Mouse (Mus musculus): ENCODE data around the gene Slc48a1. TPM values are rescaled to one million over a fixed set of nuclear protein-coding genes. Genes with fewer than 3 reads are reported as not detected.

Gene Slc48a1
- polyA plus RNA-seq, 1 experiment from 2014 or later, result 32.2 TPM

- peaks cover 40% of the 10 kb centered on the region for H3K4me1 ChIP-seq
- no peak for DNase-seq (ENCODE audit: extremely low spot score, low spot score)
- WGBS, result 92% methylated on average over 16 of the region's 17 CpGs
- H3K4me3 ChIP-seq, result no peak overlapping the region
- peaks cover 30% of the 10 kb centered on the region for H3K36me3 ChIP-seq (replicated peaks)
- H3K27ac ChIP-seq, result no peak overlapping the region
- no peaks in the 10 kb centered on the region; the same call in 1 of the 2 replicates for H3K9me3 ChIP-seq
- no peaks in the 10 kb centered on the region for H3K27me3 ChIP-seq (ENCODE audit: poor library complexity, severe bottlenecking)
Observed at GRCm38 (mm10) chr15:97816199-97816994, 38.1 kb downstream of the Slc48a1 start.

- H3K4me1 ChIP-seq, result peaks cover 45% of the 10 kb centered on the region
- 91% methylated on average over 9 of the region's 9 CpGs for WGBS
Observed at GRCm38 (mm10) chr15:97819937-97820336, 41.6 kb downstream of the Slc48a1 start.

GRCm38 (mm10) chr15:97821321-97821982, 43.1 kb downstream of the Slc48a1 start:
- WGBS, result 66% methylated on average over 10 of the region's 10 CpGs
- Histone ChIP-seq H3K4me1 (peaks cover 60% of the 10 kb centered on the region), H3K27ac (peak overlapping the region; percentile 32), H3K27me3 (ENCODE audit: poor library complexity, severe bottlenecking) (peaks cover 21% of the 10 kb centered on the region), H3K4me3 (no peak overlapping the region), H3K36me3 (replicated peaks) (peaks cover 29% of the 10 kb centered on the region), H3K9me3 (no peaks in the 10 kb centered on the region)
- DNase-seq (ENCODE audit: extremely low spot score, low spot score), result no peak

More at GRCm38 (mm10) chr15:97819937-97820336, 41.6 kb downstream of the Slc48a1 start:
- Histone ChIP-seq H3K9me3 (no peaks in the 10 kb centered on the region; the same call in 1 of the 2 replicates), H3K27ac (no peak overlapping the region), H3K36me3 (replicated peaks) (peaks cover 33% of the 10 kb centered on the region), H3K4me3 (no peak overlapping the region), H3K27me3 (ENCODE audit: poor library complexity, severe bottlenecking) (peaks cover 8% of the 10 kb centered on the region; the same call in 1 of the 2 replicates)
- DNase-seq (ENCODE audit: extremely low spot score, low spot score), result no peak

- H3K27me3 ChIP-seq (ENCODE audit: poor library complexity, severe bottlenecking), result peaks cover 26% of the 10 kb centered on the region
- H3K9me3 ChIP-seq, result no peaks in the 10 kb centered on the region
- H3K4me3 ChIP-seq, result no peak overlapping the region
- H3K27ac ChIP-seq, result peak overlapping the region; percentile 32
- WGBS, result 79% methylated on average over 6 of the region's 6 CpGs
- DNase-seq (ENCODE audit: extremely low spot score, low spot score), result no peak
- peaks cover 65% of the 10 kb centered on the region for H3K4me1 ChIP-seq
- peaks cover 25% of the 10 kb centered on the region for H3K36me3 ChIP-seq (replicated peaks)
Observed at GRCm38 (mm10) chr15:97821983-97822363, 43.7 kb downstream of the Slc48a1 start.

- Histone ChIP-seq H3K4me1 (peaks cover 72% of the 10 kb centered on the region), H3K4me3 (no peak overlapping the region), H3K36me3 (replicated peaks) (peaks cover 23% of the 10 kb centered on the region), H3K9me3 (no peaks in the 10 kb centered on the region), H3K27me3 (ENCODE audit: poor library complexity, severe bottlenecking) (peaks cover 28% of the 10 kb centered on the region), H3K27ac (0 out of 2 replicates have a peak overlapping the region, but pooled peaks have one; percentile 30)
- WGBS, result 64% methylated on average over 12 of the region's 12 CpGs
- DNase-seq (ENCODE audit: extremely low spot score, low spot score), result no peak
Observed at GRCm38 (mm10) chr15:97822545-97823228, 44.4 kb downstream of the Slc48a1 start.

GRCm38 (mm10) chr15:97823479-97823878, 45.2 kb downstream of the Slc48a1 start:
- Histone ChIP-seq H3K27ac (no peak overlapping the region), H3K9me3 (no peaks in the 10 kb centered on the region), H3K4me1 (peaks cover 73% of the 10 kb centered on the region), H3K27me3 (ENCODE audit: poor library complexity, severe bottlenecking) (peaks cover 28% of the 10 kb centered on the region), H3K4me3 (no peak overlapping the region), H3K36me3 (replicated peaks) (peaks cover 23% of the 10 kb centered on the region)
- DNase-seq (ENCODE audit: extremely low spot score, low spot score), result no peak
- WGBS, result 83% methylated on average over 12 of the region's 12 CpGs

- peaks cover 23% of the 10 kb centered on the region for H3K36me3 ChIP-seq (replicated peaks)
- no peak overlapping the region for H3K27ac ChIP-seq
- peaks cover 29% of the 10 kb centered on the region for H3K27me3 ChIP-seq (ENCODE audit: poor library complexity, severe bottlenecking)
- H3K9me3 ChIP-seq, result no peaks in the 10 kb centered on the region
- WGBS, result 89% methylated on average over 6 of the region's 6 CpGs
- H3K4me1 ChIP-seq, result peaks cover 78% of the 10 kb centered on the region
- no peak for DNase-seq (ENCODE audit: extremely low spot score, low spot score)
- no peak overlapping the region for H3K4me3 ChIP-seq
Observed at GRCm38 (mm10) chr15:97824042-97824441, 45.7 kb downstream of the Slc48a1 start.

- H3K9me3 ChIP-seq, result no peaks in the 10 kb centered on the region
- WGBS, result 9% methylated on average over 29 of the region's 29 CpGs
- peak overlapping the region; percentile 33 for H3K4me3 ChIP-seq
- DNase-seq (ENCODE audit: extremely low spot score, low spot score), result peak; percentile 42
- peaks cover 42% of the 10 kb centered on the region for H3K27me3 ChIP-seq (ENCODE audit: poor library complexity, severe bottlenecking)
- peaks cover 20% of the 10 kb centered on the region for H3K36me3 ChIP-seq (replicated peaks)
- H3K27ac ChIP-seq, result peak overlapping the region; percentile 71
- peaks cover 91% of the 10 kb centered on the region for H3K4me1 ChIP-seq
Observed at GRCm38 (mm10) chr15:97825071-97825940, 47.0 kb downstream of the Slc48a1 start.

GRCm38 (mm10) chr15:97825941-97826587, 47.7 kb downstream of the Slc48a1 start:
- Histone ChIP-seq H3K36me3 (replicated peaks) (peaks cover 13% of the 10 kb centered on the region), H3K27ac (peak overlapping the region; percentile 71; the same call in 1 of the 2 replicates), H3K4me1 (peaks cover 95% of the 10 kb centered on the region), H3K4me3 (peak overlapping the region; percentile 33; the same call in 1 of the 2 replicates), H3K9me3 (no peaks in the 10 kb centered on the region), H3K27me3 (ENCODE audit: poor library complexity, severe bottlenecking) (peaks cover 42% of the 10 kb centered on the region)
- 50% methylated on average over 12 of the region's 12 CpGs for WGBS
- no peak for DNase-seq (ENCODE audit: extremely low spot score, low spot score)

- no peak overlapping the region for H3K4me3 ChIP-seq
- H3K36me3 ChIP-seq (replicated peaks), result peaks cover 12% of the 10 kb centered on the region
- H3K27ac ChIP-seq, result no peak overlapping the region
- WGBS, result 69% methylated on average over 5 of the region's 5 CpGs
- H3K9me3 ChIP-seq, result no peaks in the 10 kb centered on the region
- H3K27me3 ChIP-seq (ENCODE audit: poor library complexity, severe bottlenecking), result peaks cover 42% of the 10 kb centered on the region
- peaks cover 93% of the 10 kb centered on the region for H3K4me1 ChIP-seq
- DNase-seq (ENCODE audit: extremely low spot score, low spot score), result no peak
Observed at GRCm38 (mm10) chr15:97826588-97827261, 48.4 kb downstream of the Slc48a1 start.

- Histone ChIP-seq H3K4me3 (no peak overlapping the region), H3K27ac (no peak overlapping the region), H3K9me3 (no peaks in the 10 kb centered on the region), H3K27me3 (ENCODE audit: poor library complexity, severe bottlenecking) (peaks cover 45% of the 10 kb centered on the region), H3K4me1 (peaks cover 93% of the 10 kb centered on the region), H3K36me3 (replicated peaks) (peaks cover 12% of the 10 kb centered on the region)
- no peak for DNase-seq (ENCODE audit: extremely low spot score, low spot score)
- WGBS, result 88% methylated on average over 8 of the region's 8 CpGs
Observed at GRCm38 (mm10) chr15:97827401-97827800, 49.1 kb downstream of the Slc48a1 start.
